Mouse (Mus musculus) kidney, embryonic 16.5 days (tissue): ENCODE results near the gene Olfr1109. TPM values are rescaled to one million over a fixed set of nuclear protein-coding genes. Genes with fewer than 3 reads are reported as not detected.

Source experiments
- ATAC-seq: fragments of 200-750 bp; cut with Nextera tagmentation; 2 replicates; pipeline ENCODE4 v1.8.0; 2017; ENCODE audit warnings: moderate TSS enrichment; ENCODE audit not compliant: low FRiP score, low TSS enrichment
- H3K27ac ChIP-seq: fragments of 300-500 bp; sonication (generic); 2 replicates; pipeline ENCODE4 v1.5.1; 2014; ENCODE audit warnings: low read length
- H3K27me3 ChIP-seq: fragments of 300-500 bp; sonication (generic); 2 replicates; pipeline ENCODE4 v1.6.1; 2014; ENCODE audit warnings: low read length, control low read depth, mixed read lengths; ENCODE audit not compliant: insufficient read depth
- H3K36me3 ChIP-seq: fragments of 300-500 bp; sonication (generic); 2 replicates; pipeline ENCODE4 v1.6.1; 2014; ENCODE audit warnings: low read length, control low read depth, mixed read lengths; ENCODE audit not compliant: insufficient read depth
- H3K4me1 ChIP-seq: fragments of 300-500 bp; sonication (generic); 2 replicates; pipeline ENCODE4 v1.6.1; 2014; ENCODE audit warnings: low read length, control low read depth, mixed read lengths; ENCODE audit not compliant: insufficient read depth
- H3K4me2 ChIP-seq: fragments of 300-500 bp; sonication (generic); replicated peaks from 2 replicates; pipeline ENCODE4 v1.6.1; 2014; ENCODE audit warnings: low read depth, low read length
- H3K4me3 ChIP-seq: fragments of 300-500 bp; sonication (generic); 2 replicates; pipeline ENCODE4 v1.5.1; 2014; ENCODE audit warnings: mild to moderate bottlenecking, low read length
- H3K9ac ChIP-seq: fragments of 300-500 bp; sonication (generic); replicated peaks from 2 replicates; pipeline ENCODE4 v1.6.1; 2014; ENCODE audit warnings: low read length
- H3K9me3 ChIP-seq: fragments of 300-500 bp; sonication (generic); 2 replicates; pipeline ENCODE4 v1.6.1; 2016; ENCODE audit warnings: low read length, control low read depth
- WGBS: fragments of 180-500 bp; shearing (Covaris S2); extraction: QIAGEN DNeasy Blood & Tissue Kit; methylation state at CpG from one replicate; pipeline ENCODE4 v1.1.7; 2014; 5-methylcytosine and 5-hydroxymethylcytosine counted together
- polyA plus RNA-seq: library from polyadenylated mRNA; unstranded; fragments of >200 nt; fragmentation: Nextera tagmentation; extraction: Ambion mirVana; gene quantifications from 2 replicates; pipeline ENCODE4 v1.2.1, GENCODE M21; 2015

Olfr1109 gene
- polyA plus RNA-seq: not detected in 2 replicates

DNA sequence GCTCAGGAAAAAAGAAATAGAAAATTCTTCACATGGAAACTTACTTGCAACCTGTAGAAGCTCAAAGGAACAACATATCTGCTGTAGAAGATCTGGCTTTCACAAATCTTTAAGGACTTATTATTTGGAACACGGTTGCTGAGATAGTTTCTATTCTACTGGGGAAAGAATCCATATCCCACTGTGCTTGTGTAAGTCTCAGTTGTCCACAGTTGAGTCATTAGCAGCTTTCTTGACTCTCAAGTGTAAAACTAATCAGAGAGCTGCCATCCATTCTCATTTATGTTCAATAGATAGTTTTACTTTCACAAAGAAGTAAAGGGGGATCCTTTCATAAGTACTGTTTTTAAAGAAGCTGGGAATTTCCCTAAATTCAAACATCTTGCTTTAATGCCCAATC lies at the start of gene Olfr1109:
Gene Olfr1109, minus strand, starts transcription at position 101 of the 400 bp plus-strand sequence.
- Histone ChIP-seq H3K4me3 (no peak within 1 kb of the TSS), H3K9me3 (no peaks in the 10 kb centered on the region), H3K4me2 (no peak within 1 kb of the TSS), H3K36me3 (no peaks in the 10 kb centered on the region), H3K27ac (no peak within 1 kb of the TSS), H3K4me1 (no peaks in the 10 kb centered on the region), H3K27me3 (no peaks in the 10 kb centered on the region), H3K9ac (no peak within 1 kb of the TSS)
- WGBS: 68% methylated on average over 1 of the region's 1 CpGs
- no peak for ATAC-seq

GRCm38 (mm10) chr2:87140200-87140599 lies 44.4 kb upstream of the Olfr1109 start, which contains the start of gene Olfr1110:
Gene Olfr1110 (minus strand): TSS chr2:87140300.
- WGBS: 90% methylated on average over 1 of the region's 1 CpGs
- Histone ChIP-seq H3K4me3 (no peak within 1 kb of the TSS), H3K36me3 (no peaks in the 10 kb centered on the region)

DNA sequence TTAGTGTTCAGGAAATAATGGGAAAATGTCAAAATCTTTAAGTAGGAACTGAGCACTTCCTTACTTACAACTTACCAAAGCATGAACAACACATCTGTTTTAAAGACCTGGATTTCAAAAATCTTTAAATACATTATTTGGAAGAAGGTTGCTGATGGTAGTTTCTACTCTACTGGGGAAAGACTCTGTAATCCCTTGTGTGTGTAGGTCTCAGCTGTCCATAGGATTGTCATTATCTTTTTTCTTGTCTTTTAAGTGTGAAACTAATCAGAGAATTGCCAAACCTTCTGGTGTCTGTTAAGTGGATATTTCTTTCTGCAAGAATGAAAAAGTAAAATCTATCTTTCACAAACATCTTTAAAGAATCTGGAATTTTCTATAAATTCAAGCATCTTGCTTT lies 18.7 kb upstream of the Olfr1109 start, which contains the start of gene Olfr259:
Gene Olfr259, minus strand, starts transcription at position 101 of the 400 bp plus-strand sequence.
- Histone ChIP-seq H3K27me3 (no peaks in the 10 kb centered on the region), H3K4me1 (no peaks in the 10 kb centered on the region), H3K9me3 (no peaks in the 10 kb centered on the region), H3K27ac (no peak within 1 kb of the TSS), H3K9ac (no peak within 1 kb of the TSS), H3K4me2 (no peak within 1 kb of the TSS), H3K36me3 (no peaks in the 10 kb centered on the region), H3K4me3 (no peak within 1 kb of the TSS)
- no peak for ATAC-seq

More at GRCm38 (mm10) chr2:87140200-87140599, 44.4 kb upstream of the Olfr1109 start, which contains the start of gene Olfr1110:
- no peaks in the 10 kb centered on the region for H3K9me3 ChIP-seq
- no peak within 1 kb of the TSS for H3K4me2 ChIP-seq
- H3K27me3 ChIP-seq: no peaks in the 10 kb centered on the region
- no peak for ATAC-seq
- no peaks in the 10 kb centered on the region for H3K4me1 ChIP-seq
- no peak within 1 kb of the TSS for H3K9ac ChIP-seq
- no peak within 1 kb of the TSS for H3K27ac ChIP-seq

- 94% methylated on average over 1 of the region's 1 CpGs for WGBS
- Histone ChIP-seq H3K4me3 (no peak within 1 kb of the TSS), H3K9ac (no peak within 1 kb of the TSS), H3K9me3 (no peaks in the 10 kb centered on the region), H3K4me1 (no peaks in the 10 kb centered on the region), H3K36me3 (no peaks in the 10 kb centered on the region), H3K27ac (no peak within 1 kb of the TSS), H3K4me2 (no peak within 1 kb of the TSS), H3K27me3 (no peaks in the 10 kb centered on the region)
- no peak for ATAC-seq
These were observed 20.1 kb downstream of the Olfr1109 start, which contains the start of gene Olfr1107 for GRCm38 (mm10) chr2:87075717-87076116. Gene Olfr1107 (minus strand): TSS chr2:87075817.

DNA sequence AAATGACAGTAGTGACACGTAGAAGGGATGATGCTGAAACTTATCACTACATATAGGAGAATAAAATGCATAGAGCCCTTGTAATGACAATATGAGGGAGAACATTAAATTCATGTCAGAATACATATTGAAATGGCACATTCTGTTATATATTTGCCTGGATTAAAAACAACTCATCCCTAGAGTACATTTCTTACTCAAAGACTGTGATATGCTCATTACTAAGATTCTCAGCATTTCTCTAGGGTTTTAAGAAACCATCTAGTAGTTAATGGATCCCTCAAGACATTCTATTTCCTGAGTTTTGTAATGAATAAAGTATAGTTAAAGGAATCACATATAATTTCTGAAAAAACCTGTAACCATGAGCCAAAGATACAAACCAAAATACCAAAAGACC lies 43.6 kb downstream of the Olfr1109 start, which contains the start of gene Olfr1106:
Gene Olfr1106, minus strand, starts transcription at position 101 of the 400 bp plus-strand sequence.
- no peak for ATAC-seq
- H3K9me3 ChIP-seq: no peaks in the 10 kb centered on the region
- WGBS: 74% methylated on average over 1 of the region's 1 CpGs
- no peak within 1 kb of the TSS for H3K9ac ChIP-seq
- no peak within 1 kb of the TSS for H3K4me2 ChIP-seq
- H3K27me3 ChIP-seq: no peaks in the 10 kb centered on the region
- H3K4me1 ChIP-seq: no peaks in the 10 kb centered on the region
- no peak within 1 kb of the TSS for H3K27ac ChIP-seq
- H3K4me3 ChIP-seq: no peak within 1 kb of the TSS
- no peaks in the 10 kb centered on the region for H3K36me3 ChIP-seq

Other genes with a start within 250 kb of the Olfr1109 start
- not detected in 2 replicates for gene Olfr1095, start 244.3 kb downstream of the Olfr1109 start, polyA plus RNA-seq
- gene Gm13723, start 221.2 kb downstream of the Olfr1109 start, polyA plus RNA-seq: not detected in 2 replicates
- gene Olfr1097, start 203.8 kb downstream of the Olfr1109 start, polyA plus RNA-seq: not detected in 2 replicates
- gene Olfr1098, start 171.5 kb downstream of the Olfr1109 start, polyA plus RNA-seq: not detected in 2 replicates
- gene Olfr1099, start 135.3 kb downstream of the Olfr1109 start, polyA plus RNA-seq: not detected in 2 replicates
- gene Olfr1100, start 116.1 kb downstream of the Olfr1109 start, polyA plus RNA-seq: not detected in 2 replicates
- gene Olfr1101, start 104.8 kb downstream of the Olfr1109 start, polyA plus RNA-seq: not detected in 2 replicates
- gene Olfr1102, start 97.6 kb downstream of the Olfr1109 start, polyA plus RNA-seq: not detected in 2 replicates
- not detected in 2 replicates for gene Olfr1104, start 68.9 kb downstream of the Olfr1109 start, polyA plus RNA-seq
- gene Olfr1105, start 59.5 kb downstream of the Olfr1109 start, polyA plus RNA-seq: not detected in 2 replicates
- gene Olfr1106, start 43.7 kb downstream of the Olfr1109 start, polyA plus RNA-seq: not detected in 2 replicates
- not detected in 2 replicates for gene Olfr1107, start 20.2 kb downstream of the Olfr1109 start, polyA plus RNA-seq
- not detected in 2 replicates for gene Olfr259, start 18.6 kb upstream of the Olfr1109 start, polyA plus RNA-seq
- gene Olfr1110, start 44.3 kb upstream of the Olfr1109 start, polyA plus RNA-seq: not detected in 2 replicates
- not detected in 2 replicates for gene Olfr1111, start 56.6 kb upstream of the Olfr1109 start, polyA plus RNA-seq
- gene Olfr1112, start 91.8 kb upstream of the Olfr1109 start, polyA plus RNA-seq: not detected in 2 replicates
- not detected in 2 replicates for gene Olfr1113, start 113.0 kb upstream of the Olfr1109 start, polyA plus RNA-seq
- not detected in 2 replicates for gene Olfr1115, start 152.0 kb upstream of the Olfr1109 start, polyA plus RNA-seq
- not detected in 2 replicates for gene Olfr1116, start 171.5 kb upstream of the Olfr1109 start, polyA plus RNA-seq
- gene Olfr1118, start 211.6 kb upstream of the Olfr1109 start, polyA plus RNA-seq: not detected in 2 replicates